Mouse (Mus musculus): Measurements from ENCODE around the gene Atrip. TPM values are rescaled to one million over a fixed set of nuclear protein-coding genes. Genes with fewer than 3 reads are reported as not detected.
A peak's percentile ranks its signal among the peaks of the same experiment; 100 is the strongest.

Atrip gene
- total and polyA plus RNA-seq, 2 experiments from 2014 or later = 32.2 to 52.3 TPM

GRCm38 (mm10) chr9:109022866-109023685 is 50.8 kb downstream of the Atrip start:
- no peak overlapping the region; the same call in 1 of the 2 replicates for H3K27ac ChIP-seq
- DNase-seq (ENCODE audit: low spot score) (no peak), ATAC-seq (no peak)
- H3K9me3 ChIP-seq (ENCODE audit: low read length) = no peaks in the 10 kb centered on the region
- H3K36me3 ChIP-seq (ENCODE audit: insufficient read depth, low read length) = no peaks in the 10 kb centered on the region; the same call in 1 of the 2 replicates
- no peak for TF ChIP-seq CTCF (IDR thresholded peaks at IDR 0.05; ENCODE audit: low read depth)
- H3K27me3 ChIP-seq (ENCODE audit: insufficient read depth, low read length) = no peaks in the 10 kb centered on the region
- H3K4me3 ChIP-seq (ENCODE audit: low read length) = no peak overlapping the region
- WGBS = 88% methylated on average over 17 of the region's 17 CpGs
- no peaks in the 10 kb centered on the region for H3K4me1 ChIP-seq (ENCODE audit: insufficient read depth, low read length)
- no peak overlapping the region for H3K4me2 ChIP-seq (ENCODE audit: low read depth, low read length)
- no peak overlapping the region for H3K9ac ChIP-seq (replicated peaks; ENCODE audit: low read length)

GRCm38 (mm10) chr9:109021428-109021827 is 52.5 kb downstream of the Atrip start:
- Histone ChIP-seq H3K4me2 (ENCODE audit: low read depth, low read length) (no peak overlapping the region), H3K27ac (no peak overlapping the region), H3K4me1 (ENCODE audit: insufficient read depth, low read length) (no peaks in the 10 kb centered on the region), H3K36me3 (ENCODE audit: insufficient read depth, low read length) (no peaks in the 10 kb centered on the region), H3K9me3 (ENCODE audit: low read length) (no peaks in the 10 kb centered on the region), H3K9ac (replicated peaks; ENCODE audit: low read length) (no peak overlapping the region), H3K27me3 (ENCODE audit: insufficient read depth, low read length) (no peaks in the 10 kb centered on the region), H3K4me3 (ENCODE audit: low read length) (no peak overlapping the region)
- DNase-seq (ENCODE audit: low spot score) (no peak), ATAC-seq (no peak)
- no peak for TF ChIP-seq CTCF (IDR thresholded peaks at IDR 0.05; ENCODE audit: low read depth)
- WGBS = 87% methylated on average over 4 of the region's 4 CpGs

- no peak overlapping the region for H3K4me3 ChIP-seq (ENCODE audit: low read length)
- no peaks in the 10 kb centered on the region for H3K4me1 ChIP-seq (ENCODE audit: insufficient read depth, low read length)
- no peak for ATAC-seq
- no peaks in the 10 kb centered on the region for H3K27me3 ChIP-seq (ENCODE audit: insufficient read depth, low read length)
- H3K9ac ChIP-seq (replicated peaks; ENCODE audit: low read length) = no peak overlapping the region
- WGBS = 78% methylated on average over 11 of the region's 11 CpGs
- no peaks in the 10 kb centered on the region for H3K9me3 ChIP-seq (ENCODE audit: low read length)
- TF ChIP-seq CTCF (IDR thresholded peaks at IDR 0.05; ENCODE audit: low read depth) = no peak
- no peaks in the 10 kb centered on the region; the same call in 1 of the 2 replicates for H3K36me3 ChIP-seq (ENCODE audit: insufficient read depth, low read length)
- H3K27ac ChIP-seq = no peak overlapping the region
- DNase-seq (ENCODE audit: low spot score) = no peak
- H3K4me2 ChIP-seq (ENCODE audit: low read depth, low read length) = no peak overlapping the region
These were observed 56.8 kb downstream of the Atrip start for GRCm38 (mm10) chr9:109016973-109017604.

- H3K9me3 ChIP-seq (ENCODE audit: low read length) = no peaks in the 10 kb centered on the region
- ATAC-seq = no peak
- H3K27ac ChIP-seq = no peak overlapping the region
- H3K27me3 ChIP-seq (ENCODE audit: insufficient read depth, low read length) = no peaks in the 10 kb centered on the region
- H3K9ac ChIP-seq (replicated peaks; ENCODE audit: low read length) = no peak overlapping the region
- no peak overlapping the region for H3K4me3 ChIP-seq (ENCODE audit: low read length)
- WGBS = 77% methylated on average over 8 of the region's 8 CpGs
- H3K4me2 ChIP-seq (ENCODE audit: low read depth, low read length) = no peak overlapping the region
- DNase-seq (ENCODE audit: low spot score) = no peak
- no peaks in the 10 kb centered on the region for H3K4me1 ChIP-seq (ENCODE audit: insufficient read depth, low read length)
- no peaks in the 10 kb centered on the region; the same call in 1 of the 2 replicates for H3K36me3 ChIP-seq (ENCODE audit: insufficient read depth, low read length)
- no peak for TF ChIP-seq CTCF (IDR thresholded peaks at IDR 0.05; ENCODE audit: low read depth)
These were observed 58.5 kb downstream of the Atrip start for GRCm38 (mm10) chr9:109015397-109015796.

GRCm38 (mm10) chr9:109010316-109010690 is 63.6 kb downstream of the Atrip start:
- WGBS = 85% methylated on average over 14 of the region's 14 CpGs

GRCm38 (mm10) chr9:109009636-109010315 is 64.1 kb downstream of the Atrip start:
- Histone ChIP-seq H3K36me3 (ENCODE audit: insufficient read depth, low read length) (peaks cover 6% of the 10 kb centered on the region), H3K4me3 (ENCODE audit: low read length) (no peak overlapping the region), H3K4me2 (ENCODE audit: low read depth, low read length) (no peak overlapping the region), H3K27me3 (ENCODE audit: insufficient read depth, low read length) (no peaks in the 10 kb centered on the region), H3K27ac (no peak overlapping the region), H3K9me3 (ENCODE audit: low read length) (no peaks in the 10 kb centered on the region), H3K9ac (replicated peaks; ENCODE audit: low read length) (no peak overlapping the region), H3K4me1 (ENCODE audit: insufficient read depth, low read length) (no peaks in the 10 kb centered on the region)
- no peak for TF ChIP-seq CTCF (IDR thresholded peaks at IDR 0.05; ENCODE audit: low read depth)
- DNase-seq (ENCODE audit: low spot score) = no peak
- 51% methylated on average over 17 of the region's 17 CpGs for WGBS
- ATAC-seq = peak; percentile 55; the same call in 1 of the 2 replicates

More at GRCm38 (mm10) chr9:109010316-109010690, 63.6 kb downstream of the Atrip start:
- Histone ChIP-seq H3K4me2 (ENCODE audit: low read depth, low read length) (no peak overlapping the region), H3K27me3 (ENCODE audit: insufficient read depth, low read length) (no peaks in the 10 kb centered on the region), H3K9ac (replicated peaks; ENCODE audit: low read length) (no peak overlapping the region), H3K4me1 (ENCODE audit: insufficient read depth, low read length) (no peaks in the 10 kb centered on the region), H3K9me3 (ENCODE audit: low read length) (no peaks in the 10 kb centered on the region), H3K36me3 (ENCODE audit: insufficient read depth, low read length) (peaks cover 6% of the 10 kb centered on the region), H3K27ac (no peak overlapping the region), H3K4me3 (ENCODE audit: low read length) (no peak overlapping the region)
- no peak for DNase-seq (ENCODE audit: low spot score)
- TF ChIP-seq CTCF (IDR thresholded peaks at IDR 0.05; ENCODE audit: low read depth) = no peak
- ATAC-seq = no peak
